Mouse (Mus musculus): Measurements from ENCODE around the gene Slc16a14. TPM values are rescaled to one million over a fixed set of nuclear protein-coding genes. Genes with fewer than 3 reads are reported as not detected.

Gene Slc16a14
- polyA plus RNA-seq, 1 experiment from 2014 or later = 0.05 TPM

DNA sequence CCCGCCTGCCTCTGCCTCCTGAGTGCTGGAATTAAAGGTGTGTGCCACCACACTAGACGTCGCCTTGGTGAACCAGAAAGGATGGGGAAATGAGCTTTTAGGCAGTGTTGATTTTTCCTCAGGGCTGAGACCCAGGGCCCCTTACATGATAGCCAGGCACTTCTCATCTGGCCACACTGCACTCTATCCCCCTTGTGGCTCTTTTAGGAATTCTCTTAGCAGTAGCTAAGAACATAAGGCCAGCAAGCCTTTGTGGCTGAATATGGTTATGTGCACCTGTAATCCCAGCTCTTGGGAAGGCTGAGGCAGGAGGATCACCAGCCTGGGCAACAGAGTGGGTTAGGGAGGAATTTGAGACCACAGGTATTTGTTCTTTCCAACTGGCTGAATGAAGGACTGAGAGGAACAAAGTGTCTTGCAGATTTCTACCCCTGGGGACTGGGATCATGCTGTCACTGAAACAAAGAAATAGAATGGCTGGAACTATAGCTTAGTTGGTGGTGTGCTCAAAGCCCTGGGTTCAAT, 68.2 kb downstream of the Slc16a14 start:
- Histone ChIP-seq H3K27me3 (ENCODE audit: insufficient read depth, low read length) (no peaks in the 10 kb centered on the region), H3K36me3 (replicated peaks; ENCODE audit: insufficient read depth, low read length) (no peaks in the 10 kb centered on the region), H3K9ac (replicated peaks) (no peak overlapping the region), H3K4me3 (ENCODE audit: low read depth, low read length) (no peak overlapping the region), H3K4me2 (ENCODE audit: low read depth, low read length) (no peak overlapping the region), H3K4me1 (ENCODE audit: insufficient read depth) (peaks cover 3% of the 10 kb centered on the region; the same call in 1 of the 2 replicates), H3K27ac (ENCODE audit: low read depth) (no peak overlapping the region), H3K9me3 (ENCODE audit: low read length) (no peaks in the 10 kb centered on the region)
- WGBS (ENCODE audit: insufficient replicate concordance) = 92% methylated on average over 3 of the region's 3 CpGs
- no peak for ATAC-seq
- TF ChIP-seq CTCF (IDR thresholded peaks at IDR 0.05; ENCODE audit: low read depth) (no peak; the same call in 1 of the 2 replicates), EP300 (IDR thresholded peaks at IDR 0.05; ENCODE audit: low read depth) (no peak)
- DNase-seq = no peak

DNA sequence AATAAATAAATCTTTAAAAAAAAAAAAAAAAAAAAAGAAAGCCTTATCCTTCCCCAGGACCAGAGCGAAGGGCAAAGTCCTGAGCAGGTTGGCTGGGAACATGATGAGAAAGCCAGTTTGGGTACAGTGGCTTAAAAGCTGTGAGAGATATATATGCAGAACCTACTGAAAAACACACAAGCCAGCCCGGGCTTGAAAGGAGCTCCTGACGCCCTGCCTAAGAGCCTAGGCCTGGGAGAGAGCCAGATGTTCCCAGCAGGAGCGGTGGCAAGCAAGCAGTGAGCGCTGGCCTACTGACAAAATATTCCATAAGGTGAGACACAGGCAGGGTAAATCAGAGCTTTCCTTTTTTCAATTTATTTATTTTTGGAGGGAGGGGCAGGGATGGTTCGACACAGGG, 68.7 kb downstream of the Slc16a14 start:
- WGBS (ENCODE audit: insufficient replicate concordance) = 87% methylated on average over 6 of the region's 6 CpGs
- no peak overlapping the region for H3K4me2 ChIP-seq (ENCODE audit: low read depth, low read length)
- TF ChIP-seq CTCF (IDR thresholded peaks at IDR 0.05; ENCODE audit: low read depth) (no peak), EP300 (IDR thresholded peaks at IDR 0.05; ENCODE audit: low read depth) (no peak)
- DNase-seq = no peak
- no peak overlapping the region for H3K27ac ChIP-seq (ENCODE audit: low read depth)
- no peak for ATAC-seq
- H3K4me3 ChIP-seq (ENCODE audit: low read depth, low read length) = no peak overlapping the region
- peaks cover 1% of the 10 kb centered on the region for H3K4me1 ChIP-seq (ENCODE audit: insufficient read depth)
- H3K9ac ChIP-seq (replicated peaks) = no peak overlapping the region
- H3K9me3 ChIP-seq (ENCODE audit: low read length) = no peaks in the 10 kb centered on the region
- H3K36me3 ChIP-seq (replicated peaks; ENCODE audit: insufficient read depth, low read length) = no peaks in the 10 kb centered on the region
- H3K27me3 ChIP-seq (ENCODE audit: insufficient read depth, low read length) = no peaks in the 10 kb centered on the region

DNA sequence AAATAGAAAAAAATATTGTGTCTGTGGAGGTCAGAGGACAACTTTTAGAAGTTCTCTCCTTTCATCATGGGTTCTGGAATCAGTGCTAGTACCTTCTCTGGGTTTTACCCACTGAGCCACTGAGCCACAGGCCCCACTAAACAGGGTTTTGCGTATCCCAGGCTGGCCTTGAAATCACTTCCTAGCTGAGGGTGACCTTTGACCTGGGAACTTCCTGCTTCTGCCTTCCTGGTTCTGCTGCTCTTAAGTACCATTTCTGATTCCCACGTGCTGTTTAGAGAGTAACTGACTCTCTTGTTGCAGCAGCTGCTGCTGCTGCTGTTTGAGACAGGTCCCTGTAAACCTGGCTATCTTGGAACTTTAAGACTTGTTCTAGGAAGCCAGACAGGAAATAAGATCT, 70.3 kb downstream of the Slc16a14 start:
- DNase-seq (no peak), ATAC-seq (no peak)
- Histone ChIP-seq H3K27ac (ENCODE audit: low read depth) (no peak overlapping the region), H3K36me3 (replicated peaks; ENCODE audit: insufficient read depth, low read length) (no peaks in the 10 kb centered on the region), H3K9me3 (ENCODE audit: low read length) (no peaks in the 10 kb centered on the region), H3K9ac (replicated peaks) (no peak overlapping the region), H3K4me2 (ENCODE audit: low read depth, low read length) (no peak overlapping the region), H3K4me3 (ENCODE audit: low read depth, low read length) (no peak overlapping the region), H3K4me1 (ENCODE audit: insufficient read depth) (peaks cover 12% of the 10 kb centered on the region), H3K27me3 (ENCODE audit: insufficient read depth, low read length) (no peaks in the 10 kb centered on the region)
- WGBS (ENCODE audit: insufficient replicate concordance) = 34% methylated on average over 2 of the region's 2 CpGs
- TF ChIP-seq EP300 (IDR thresholded peaks at IDR 0.05; ENCODE audit: low read depth) (no peak), CTCF (IDR thresholded peaks at IDR 0.05; ENCODE audit: low read depth) (no peak)

DNA sequence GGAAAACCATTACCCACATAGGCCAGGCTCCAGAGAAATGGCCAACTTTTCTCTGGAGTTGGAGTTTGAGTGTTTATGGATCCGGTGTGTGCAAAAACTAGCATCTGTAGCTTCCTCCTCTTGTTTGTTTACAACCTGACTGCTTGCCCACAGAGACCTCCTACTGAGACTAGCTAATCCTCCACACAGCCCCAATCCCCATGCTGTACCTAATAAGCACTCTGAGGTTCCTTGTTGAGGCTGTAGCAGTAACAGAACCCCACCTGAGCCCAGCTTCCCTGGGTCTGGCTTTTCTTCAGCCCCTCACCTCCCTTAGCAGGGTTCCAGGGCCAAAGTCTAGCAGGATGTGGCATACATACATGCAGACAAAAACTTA, 73.7 kb downstream of the Slc16a14 start:
- H3K4me1 ChIP-seq (ENCODE audit: insufficient read depth) = peaks cover 12% of the 10 kb centered on the region

DNA sequence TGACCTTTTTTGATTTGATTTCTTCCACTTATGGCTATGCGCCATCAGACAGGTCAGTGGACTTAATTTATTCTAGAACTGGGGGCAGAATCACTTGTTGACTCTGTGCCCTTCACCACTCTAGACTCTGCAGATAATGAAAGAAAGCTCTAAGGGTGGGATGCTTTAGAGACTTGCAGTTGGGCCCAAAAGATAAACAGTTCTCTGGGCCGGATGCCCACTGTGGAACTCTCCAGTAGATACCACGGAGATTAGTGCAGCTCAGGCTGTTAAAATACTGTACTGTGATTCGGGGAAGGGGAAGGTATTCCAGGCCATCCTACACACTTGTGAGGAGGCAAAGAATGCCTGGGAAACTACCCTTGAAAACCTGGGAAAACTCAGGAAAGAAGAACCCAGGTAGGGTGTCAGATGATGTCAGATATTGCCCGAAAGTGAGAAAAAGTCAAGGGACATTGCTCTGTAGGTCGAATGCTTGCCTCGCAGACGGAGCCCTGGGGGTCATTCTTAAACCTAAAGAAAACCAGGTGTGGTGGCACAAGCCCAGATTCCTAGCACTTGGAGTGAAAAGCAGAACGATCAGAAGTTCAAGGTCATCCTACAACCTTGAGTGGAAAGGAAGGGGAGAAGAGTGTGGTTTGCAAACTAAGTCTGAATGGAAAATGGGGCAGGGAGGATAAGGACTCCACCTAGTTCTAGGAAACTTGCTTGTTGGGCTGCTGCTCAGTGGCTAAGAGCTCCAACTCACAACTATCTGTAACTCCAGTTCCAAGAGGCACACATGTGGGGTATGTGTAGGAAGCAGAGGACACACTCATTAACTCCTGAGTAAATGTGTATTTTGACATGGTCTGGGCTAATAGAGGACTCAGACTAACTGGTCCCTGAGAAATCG, 74.3 kb downstream of the Slc16a14 start:
- TF ChIP-seq CTCF (IDR thresholded peaks at IDR 0.05; ENCODE audit: low read depth) (no peak), EP300 (IDR thresholded peaks at IDR 0.05; ENCODE audit: low read depth) (no peak)
- no peaks in the 10 kb centered on the region for H3K27me3 ChIP-seq (ENCODE audit: insufficient read depth, low read length)
- peaks cover 12% of the 10 kb centered on the region for H3K4me1 ChIP-seq (ENCODE audit: insufficient read depth)
- no peaks in the 10 kb centered on the region for H3K9me3 ChIP-seq (ENCODE audit: low read length)
- WGBS (ENCODE audit: insufficient replicate concordance) = 63% methylated on average over 10 of the region's 10 CpGs
- H3K36me3 ChIP-seq (replicated peaks; ENCODE audit: insufficient read depth, low read length) = no peaks in the 10 kb centered on the region
- DNase-seq (no peak), ATAC-seq (peak; percentile 51; the same call in 1 of the 2 replicates)
- no peak overlapping the region for H3K9ac ChIP-seq (replicated peaks)
- no peak overlapping the region for H3K4me2 ChIP-seq (ENCODE audit: low read depth, low read length)
- no peak overlapping the region for H3K27ac ChIP-seq (ENCODE audit: low read depth)
- no peak overlapping the region for H3K4me3 ChIP-seq (ENCODE audit: low read depth, low read length)

More for the DNA sequence above, 73.7 kb downstream of the Slc16a14 start:
- no peak overlapping the region for H3K27ac ChIP-seq (ENCODE audit: low read depth)
- 64% methylated on average over 1 of the region's 1 CpGs for WGBS (ENCODE audit: insufficient replicate concordance)
- TF ChIP-seq EP300 (IDR thresholded peaks at IDR 0.05; ENCODE audit: low read depth) (no peak), CTCF (IDR thresholded peaks at IDR 0.05; ENCODE audit: low read depth) (no peak)
- DNase-seq (no peak), ATAC-seq (no peak)
- H3K9me3 ChIP-seq (ENCODE audit: low read length) = no peaks in the 10 kb centered on the region
- no peak overlapping the region for H3K4me3 ChIP-seq (ENCODE audit: low read depth, low read length)
- H3K9ac ChIP-seq (replicated peaks) = no peak overlapping the region
- H3K27me3 ChIP-seq (ENCODE audit: insufficient read depth, low read length) = no peaks in the 10 kb centered on the region
- H3K4me2 ChIP-seq (ENCODE audit: low read depth, low read length) = no peak overlapping the region
- H3K36me3 ChIP-seq (replicated peaks; ENCODE audit: insufficient read depth, low read length) = no peaks in the 10 kb centered on the region

DNA sequence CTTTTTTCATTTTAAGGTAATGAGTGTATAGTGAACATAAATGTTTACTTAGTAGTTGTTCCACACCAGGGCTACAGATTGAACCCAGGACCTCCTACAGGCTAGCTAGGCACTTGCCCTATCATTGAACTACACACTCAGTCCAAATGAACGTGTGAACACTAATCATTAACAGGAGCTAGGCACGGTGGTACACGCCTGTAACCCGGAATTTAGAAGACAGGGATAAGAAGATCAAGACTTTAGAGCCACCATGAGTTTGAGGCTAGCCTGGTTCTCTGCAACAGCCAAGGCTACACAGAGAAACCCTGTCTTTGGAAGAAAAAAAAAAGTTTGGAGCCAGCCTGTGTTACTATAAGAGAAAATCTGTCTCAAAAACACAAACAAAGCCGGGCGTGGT, 75.3 kb downstream of the Slc16a14 start:
- Histone ChIP-seq H3K36me3 (replicated peaks; ENCODE audit: insufficient read depth, low read length) (no peaks in the 10 kb centered on the region), H3K4me1 (ENCODE audit: insufficient read depth) (peaks cover 12% of the 10 kb centered on the region), H3K9ac (replicated peaks) (no peak overlapping the region), H3K4me3 (ENCODE audit: low read depth, low read length) (no peak overlapping the region), H3K9me3 (ENCODE audit: low read length) (no peaks in the 10 kb centered on the region), H3K4me2 (ENCODE audit: low read depth, low read length) (no peak overlapping the region), H3K27me3 (ENCODE audit: insufficient read depth, low read length) (no peaks in the 10 kb centered on the region), H3K27ac (ENCODE audit: low read depth) (no peak overlapping the region)
- ATAC-seq (no peak), DNase-seq (no peak)
- 68% methylated on average over 6 of the region's 6 CpGs for WGBS (ENCODE audit: insufficient replicate concordance)
- TF ChIP-seq EP300 (IDR thresholded peaks at IDR 0.05; ENCODE audit: low read depth) = no peak
- no peak for TF ChIP-seq CTCF (IDR thresholded peaks at IDR 0.05; ENCODE audit: low read depth)

Other genes starting within 250 kb of the Slc16a14 start
- gene Dner, start 238.9 kb downstream of the Slc16a14 start, polyA plus RNA-seq (2015; fragmentation: Nextera tagmentation; extraction: Ambion mirVana) = not detected in 2 replicates
- 12.6 and 16.4 TPM in 2 replicates for gene Fbxo36, start 95.3 kb downstream of the Slc16a14 start, polyA plus RNA-seq (2015; fragmentation: Nextera tagmentation; extraction: Ambion mirVana)
- 19.5 and 21.2 TPM in 2 replicates for gene Trip12, start 94.6 kb downstream of the Slc16a14 start, polyA plus RNA-seq (2015; fragmentation: Nextera tagmentation; extraction: Ambion mirVana)
- not detected in 2 replicates for gene Gm10553, start 165.0 kb upstream of the Slc16a14 start, polyA plus RNA-seq (2015; fragmentation: Nextera tagmentation; extraction: Ambion mirVana)
- gene A530032D15Rik, start 174.7 kb upstream of the Slc16a14 start, polyA plus RNA-seq (2015; fragmentation: Nextera tagmentation; extraction: Ambion mirVana) = 0.15 and 0.23 TPM in 2 replicates